ENCODE assay signal across 18 mouse cellular contexts in the genomic region with DNA sequence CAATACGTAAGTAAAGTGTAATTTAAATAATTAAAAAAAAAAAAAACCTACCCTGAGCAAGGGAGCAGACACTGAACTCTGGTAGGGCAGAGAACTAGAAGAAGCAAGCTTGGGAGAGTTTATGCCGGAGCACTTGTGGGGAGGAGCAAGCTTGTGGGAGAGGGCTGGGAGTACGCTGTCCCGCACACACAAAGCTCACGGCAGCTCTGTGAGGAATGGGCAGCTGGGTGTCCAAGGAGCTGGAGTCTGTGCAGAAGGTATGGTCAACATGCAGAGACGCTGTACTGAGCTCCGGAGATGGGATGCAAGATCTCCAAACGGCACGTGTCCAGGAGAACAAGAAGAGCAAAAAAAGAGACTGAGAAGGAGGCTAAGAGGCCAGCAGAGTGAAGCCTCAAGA. TPM values are rescaled to one million over a fixed set of nuclear protein-coding genes. Genes with fewer than 3 reads are reported as not detected.
DNase-seq lines count a peak whose midpoint lies in the region; ATAC-seq lines count a peak whose summit lies in the region.
"Had no signal": no experiment of that assay in that cellular context is flagged by ENCODE, and none has a peak within 500 bp of the region (broad histone marks: within the 10 kb centered on the region; RNA-seq: fewer than 3 reads in every experiment).

No protein-coding gene starts in this region.

- WGBS in embryonic facial prominence, embryonic 10.5 days, result 84% methylated on average over 9 of the region's 9 CpGs
- 53% methylated on average over 9 of the region's 9 CpGs for WGBS in forebrain, embryonic 11.5 days
- WGBS in hindbrain, embryonic 13.5 days, result 19% methylated on average over 9 of the region's 9 CpGs
- 17% methylated on average over 9 of the region's 9 CpGs for WGBS in midbrain, embryonic 15.5 days
- 85% methylated on average over 9 of the region's 9 CpGs for WGBS in heart, embryonic 11.5 days (ENCODE audit: insufficient replicate concordance)

- no peaks in the 10 kb centered on the region for H3K27me3 ChIP-seq in embryonic facial prominence, embryonic 10.5 days (replicated peaks; ENCODE audit: low read depth, poor library complexity, severe bottlenecking)
- no peaks in the 10 kb centered on the region for H3K27me3 ChIP-seq in forebrain, embryonic 11.5 days (ENCODE audit: control insufficient read depth, insufficient read depth, low read length)
- H3K27me3 ChIP-seq in hindbrain, embryonic 13.5 days, result no peaks in the 10 kb centered on the region
- H3K27me3 ChIP-seq in midbrain, embryonic 15.5 days (replicated peaks), result no peaks in the 10 kb centered on the region
- no peaks in the 10 kb centered on the region for H3K27me3 ChIP-seq in heart, embryonic 11.5 days (ENCODE audit: control insufficient read depth, insufficient read depth, low read length)
- H3K27me3 ChIP-seq: limb, embryonic 15.5 days had no signal

- H3K36me3 ChIP-seq in embryonic facial prominence, embryonic 10.5 days (replicated peaks), result peaks cover 62% of the 10 kb centered on the region
- peaks cover 23% of the 10 kb centered on the region; the same call in 1 of the 2 replicates for H3K36me3 ChIP-seq in forebrain, embryonic 11.5 days (ENCODE audit: control insufficient read depth, insufficient read depth, low read length)
- H3K36me3 ChIP-seq in hindbrain, embryonic 13.5 days, result peaks cover 29% of the 10 kb centered on the region
- peaks cover 11% of the 10 kb centered on the region; the same call in 1 of the 2 replicates for H3K36me3 ChIP-seq in midbrain, embryonic 15.5 days (replicated peaks)
- peaks cover 2% of the 10 kb centered on the region for H3K36me3 ChIP-seq in heart, embryonic 11.5 days (ENCODE audit: control insufficient read depth, insufficient read depth, low read length)

- H3K9me3 ChIP-seq in embryonic facial prominence, embryonic 10.5 days, result no peaks in the 10 kb centered on the region
- no peaks in the 10 kb centered on the region for H3K9me3 ChIP-seq in forebrain, embryonic 11.5 days (ENCODE audit: control insufficient read depth, low read length)
- H3K9me3 ChIP-seq in hindbrain, embryonic 13.5 days, result no peaks in the 10 kb centered on the region
- H3K9me3 ChIP-seq in midbrain, embryonic 15.5 days, result no peaks in the 10 kb centered on the region
- H3K9me3 ChIP-seq in heart, embryonic 11.5 days (replicated peaks; ENCODE audit: control insufficient read depth, low read length), result no peaks in the 10 kb centered on the region
- H3K9me3 ChIP-seq: limb, embryonic 15.5 days had no signal

- DNase-seq in embryonic facial prominence, embryonic 10.5 days (ENCODE audit: low spot score), result no peak
- no peak for DNase-seq in forebrain, embryonic 11.5 days (ENCODE audit: low spot score)
- DNase-seq in layer of hippocampus, postnatal 25 days (ENCODE audit: extremely low spot score in 1 of 2, low spot score in 1 of 2), result no peak
- DNase-seq in right cerebral cortex, postnatal 25 days, result no peak
- DNase-seq: adrenal gland, postnatal 25 days; cerebellum, postnatal 36 days; kidney, adult 11 months; kidney, postnatal 25 days; lung, adult 2 months had no signal

- 0 out of 2 replicates have a peak overlapping the region, but pooled peaks have one; percentile 21 for H3K4me3 ChIP-seq in embryonic facial prominence, embryonic 10.5 days
- peak overlapping the region; percentile 4; the same call in 1 of the 2 replicates for H3K4me3 ChIP-seq in forebrain, embryonic 11.5 days (ENCODE audit: low read depth, low read length)
- H3K4me3 ChIP-seq in hindbrain, embryonic 13.5 days, result 0 out of 2 replicates have a peak overlapping the region, but pooled peaks have one; percentile 0
- H3K4me3 ChIP-seq in midbrain, embryonic 15.5 days, result no peak overlapping the region
- no peak overlapping the region for H3K4me3 ChIP-seq in heart, embryonic 11.5 days (ENCODE audit: low read depth, low read length)
- H3K4me3 ChIP-seq: limb, embryonic 15.5 days had no signal

- peaks cover 71% of the 10 kb centered on the region for H3K4me1 ChIP-seq in embryonic facial prominence, embryonic 10.5 days
- H3K4me1 ChIP-seq in forebrain, embryonic 11.5 days (replicated peaks; ENCODE audit: control insufficient read depth, insufficient read depth, low read length), result peaks cover 51% of the 10 kb centered on the region
- H3K4me1 ChIP-seq in hindbrain, embryonic 13.5 days (replicated peaks), result peaks cover 89% of the 10 kb centered on the region
- peaks cover 75% of the 10 kb centered on the region for H3K4me1 ChIP-seq in midbrain, embryonic 15.5 days
- peaks cover 13% of the 10 kb centered on the region for H3K4me1 ChIP-seq in heart, embryonic 11.5 days (ENCODE audit: control insufficient read depth, insufficient read depth, low read length)

- ATAC-seq in forebrain, embryonic 11.5 days (replicated peaks; ENCODE audit: low FRiP score), result no peak
- no peak for ATAC-seq in hindbrain, embryonic 13.5 days (ENCODE audit: low FRiP score)
- ATAC-seq in midbrain, embryonic 15.5 days (replicated peaks), result no peak
- ATAC-seq in heart, embryonic 11.5 days (replicated peaks; ENCODE audit: insufficient number of reproducible peaks, low FRiP score, low TSS enrichment), result no peak

- H3K27ac ChIP-seq in embryonic facial prominence, embryonic 10.5 days (replicated peaks), result peak overlapping the region; percentile 78
- H3K27ac ChIP-seq in forebrain, embryonic 11.5 days (ENCODE audit: low read depth, low read length), result peak overlapping the region; percentile 97
- H3K27ac ChIP-seq in hindbrain, embryonic 13.5 days, result peak overlapping the region; percentile 93
- peak overlapping the region; percentile 81; the same call in 1 of the 2 replicates for H3K27ac ChIP-seq in midbrain, embryonic 15.5 days
- no peak overlapping the region for H3K27ac ChIP-seq in heart, embryonic 11.5 days (ENCODE audit: low read depth, low read length)
- H3K27ac ChIP-seq: limb, embryonic 15.5 days; macrophage had no signal

- peak overlapping the region; percentile 51 for H3K9ac ChIP-seq in forebrain, embryonic 11.5 days (ENCODE audit: low read length)
- H3K9ac ChIP-seq in hindbrain, embryonic 13.5 days, result peak overlapping the region; percentile 64
- no peak overlapping the region for H3K9ac ChIP-seq in midbrain, embryonic 15.5 days
- no peak overlapping the region for H3K9ac ChIP-seq in heart, embryonic 11.5 days (ENCODE audit: low read depth, low read length)
- H3K9ac ChIP-seq: limb, embryonic 15.5 days had no signal

- H3K4me2 ChIP-seq in forebrain, embryonic 11.5 days (ENCODE audit: low read depth, low read length, severe bottlenecking), result peak overlapping the region; percentile 53
- H3K4me2 ChIP-seq in hindbrain, embryonic 13.5 days, result peak overlapping the region; percentile 45
- H3K4me2 ChIP-seq in midbrain, embryonic 15.5 days, result peak overlapping the region; percentile 43
- no peak overlapping the region for H3K4me2 ChIP-seq in heart, embryonic 11.5 days
- H3K4me2 ChIP-seq: limb, embryonic 15.5 days had no signal

RNA-seq across cellular contexts. Expression of gene Vangl2, which starts 13.5 kb away (rescaled TPM):
- polyA plus RNA-seq in embryonic facial prominence, embryonic 10.5 days (2016; fragmentation: Nextera tagmentation; extraction: Ambion mirVana), result 28.3 and 35.3 TPM in 2 replicates
- 47.0 and 49.3 TPM in 2 replicates for polyA plus RNA-seq in forebrain, embryonic 11.5 days (2014; fragmentation: Nextera tagmentation; extraction: Ambion mirVana)
- polyA plus RNA-seq in hindbrain, embryonic 13.5 days (2015; fragmentation: Nextera tagmentation; extraction: Ambion mirVana), result 49.4 and 52.1 TPM in 2 replicates
- 48.0 and 49.6 TPM in 2 replicates for polyA plus RNA-seq in midbrain, embryonic 15.5 days (2015; fragmentation: Nextera tagmentation; extraction: Ambion mirVana)
- total RNA-seq in layer of hippocampus, postnatal 25 days (2021), result 10 to 100 TPM; 15.9 to 18.3 TPM
- 10.4 and 10.9 TPM in 2 replicates for polyA plus RNA-seq in heart, embryonic 11.5 days (2014; fragmentation: Nextera tagmentation; extraction: Ambion mirVana)

RNA-seq across cellular contexts. Expression of gene Nhlh1, which starts 42.6 kb away (rescaled TPM):
- polyA plus RNA-seq in embryonic facial prominence, embryonic 10.5 days (2016; fragmentation: Nextera tagmentation; extraction: Ambion mirVana), result 4.1 and 4.7 TPM in 2 replicates
- polyA plus RNA-seq in forebrain, embryonic 11.5 days (2014; fragmentation: Nextera tagmentation; extraction: Ambion mirVana), result 6.0 and 7.6 TPM in 2 replicates
- polyA plus RNA-seq in hindbrain, embryonic 13.5 days (2015; fragmentation: Nextera tagmentation; extraction: Ambion mirVana), result 8.1 and 9.8 TPM in 2 replicates
- 2.0 and 2.5 TPM in 2 replicates for polyA plus RNA-seq in midbrain, embryonic 15.5 days (2015; fragmentation: Nextera tagmentation; extraction: Ambion mirVana)
- total RNA-seq in layer of hippocampus, postnatal 25 days (2021), result 1 to 10 TPM; 1.3 to 1.6 TPM
- polyA plus RNA-seq in heart, embryonic 11.5 days (2014; fragmentation: Nextera tagmentation; extraction: Ambion mirVana), result not detected in 2 replicates
- total RNA-seq: adrenal gland, postnatal 25 days; granulocyte monocyte progenitor cell, adult 5-6 weeks; MEL had no signal
- polyA plus RNA-seq: heart, postnatal 0 days; macrophage; stomach, embryonic 14.5 days had no signal

Comparison
In these comparisons a context has a peak if more than half of its experiments do, and no peak if none do; other contexts are left out.
1. H3K4me3 ChIP-seq: peak in embryonic facial prominence, embryonic 10.5 days (single experiment), forebrain, embryonic 11.5 days (single experiment) and hindbrain, embryonic 13.5 days (single experiment); none in midbrain, embryonic 15.5 days (single experiment) and heart, embryonic 11.5 days (single experiment).
2. H3K9ac ChIP-seq: peak in forebrain, embryonic 11.5 days (single experiment) and hindbrain, embryonic 13.5 days (single experiment); none in midbrain, embryonic 15.5 days (single experiment) and heart, embryonic 11.5 days (single experiment).